Mouse (Mus musculus) MEL (cell line): ENCODE results near the gene Kat6b. TPM values are rescaled to one million over a fixed set of nuclear protein-coding genes. Genes with fewer than 3 reads are reported as not detected.

ENCODE experiments used
- DNase-seq: peaks from one replicate; pipeline ENCODE4 v3.0.0; 2011; ENCODE audit warnings: low read depth, low spot score
- H3K27ac ChIP-seq: 2 replicates; pipeline ENCODE4 v1.5.1; 2012; ENCODE audit warnings: low read depth, mild to moderate bottlenecking, control low read depth, low read length, moderate library complexity; ENCODE audit not compliant: control insufficient read depth
- H3K27me3 ChIP-seq, 2 experiments: fragments of 150-350 bp in 1 of 2; sonication (generic) in 1 of 2; 2 replicates each; pipeline ENCODE4 v1.6.1; 2012; ENCODE audit warnings: low read length in 2 of 2, mild to moderate bottlenecking in 2 of 2, improper control_type of control experiment in 1 of 2, moderate library complexity in 1 of 2; ENCODE audit not compliant: insufficient read depth in 2 of 2, control insufficient read depth in 1 of 2
- H3K36me3 ChIP-seq, 2 experiments: 2 replicates each; pipeline ENCODE4 v1.6.1; 2012 to 2014; ENCODE audit warnings: low read length in 2 of 2, improper control_type of control experiment in 1 of 2, inconsistent platforms in 1 of 2, mild to moderate bottlenecking in 1 of 2; ENCODE audit not compliant: insufficient read depth in 2 of 2, control insufficient read depth in 1 of 2
- H3K4me1 ChIP-seq, 2 experiments: fragments of 150-350 bp in 1 of 2; sonication (generic) in 1 of 2; 2 replicates each; pipeline ENCODE4 v1.6.1; 2012; ENCODE audit warnings: low read length in 2 of 2, improper control_type of control experiment in 1 of 2, mild to moderate bottlenecking in 1 of 2; ENCODE audit not compliant: insufficient read depth in 2 of 2, control insufficient read depth in 1 of 2
- H3K4me3 ChIP-seq, 2 experiments: fragments of 150-350 bp in 1 of 2; sonication (generic) in 1 of 2; 2 replicates each; pipeline ENCODE4 v1.5.1; 2012; ENCODE audit warnings: low read depth in 2 of 2, low read length in 2 of 2, mild to moderate bottlenecking in 2 of 2, moderate library complexity in 2 of 2, control low read depth in 1 of 2, improper control_type of control experiment in 1 of 2; ENCODE audit not compliant: control insufficient read depth in 1 of 2, insufficient read depth in 1 of 2
- H3K79me2 ChIP-seq: 2 replicates; pipeline ENCODE4 v1.6.1; 2012; ENCODE audit warnings: mild to moderate bottlenecking, low read length, moderate library complexity; ENCODE audit not compliant: control insufficient read depth, poor library complexity, insufficient read depth
- H3K9ac ChIP-seq: 2 replicates; pipeline ENCODE4 v1.6.1; 2012; ENCODE audit warnings: low read depth, mild to moderate bottlenecking, control low read depth, low read length, moderate library complexity; ENCODE audit not compliant: control insufficient read depth, poor library complexity, severe bottlenecking
- H3K9me3 ChIP-seq: fragments of 150-350 bp; sonication (generic); replicated peaks from 2 replicates; pipeline ENCODE4 v1.6.1; 2012; ENCODE audit warnings: mild to moderate bottlenecking, low read length, improper control_type of control experiment, moderate library complexity; ENCODE audit not compliant: insufficient read depth
- BHLHE40 ChIP-seq: IDR thresholded peaks from 2 replicates; pipeline ENCODE4 v1.6.1; 2012; ENCODE audit warnings: low read depth, mild to moderate bottlenecking, inconsistent platforms, low read length, improper control_type of control experiment, borderline replicate concordance
- CHD1 ChIP-seq: IDR thresholded peaks from 2 replicates; pipeline ENCODE4 v1.6.1; 2012; ENCODE audit warnings: low read depth, mild to moderate bottlenecking, inconsistent platforms, low read length, improper control_type of control experiment
- CHD2 ChIP-seq: IDR thresholded peaks from 2 replicates; pipeline ENCODE4 v1.6.1; 2011; ENCODE audit warnings: low read length, improper control_type of control experiment
- CTCF ChIP-seq, 3 experiments: IDR thresholded peaks in 2 of 3; conservative IDR thresholded peaks in 1 of 3; 2 replicates each; pipeline ENCODE4 v1.5.1; 2011 to 2012; ENCODE audit warnings: low read length in 3 of 3, low read depth in 2 of 3, mild to moderate bottlenecking in 2 of 3, improper control_type of control experiment in 1 of 3, inconsistent platforms in 1 of 3, mixed read lengths in 1 of 3, moderate library complexity in 1 of 3; ENCODE audit not compliant: control insufficient read depth in 1 of 3, insufficient read depth in 1 of 3, poor library complexity in 1 of 3, severe bottlenecking in 1 of 3
- E2F4 ChIP-seq: IDR thresholded peaks from 2 replicates; pipeline ENCODE4 v1.6.1; 2011; ENCODE audit warnings: low read depth, low read length, improper control_type of control experiment, borderline replicate concordance
- ELF1 ChIP-seq: IDR thresholded peaks from 2 replicates; pipeline ENCODE4 v1.6.1; 2014; ENCODE audit warnings: low read depth, mild to moderate bottlenecking, inconsistent platforms, low read length, improper control_type of control experiment, moderate library complexity
- EP300 ChIP-seq, 2 experiments: IDR thresholded peaks; 2 replicates each; pipeline ENCODE4 v1.6.1; 2011; ENCODE audit warnings: improper control_type of control experiment in 2 of 2, low read length in 2 of 2, low read depth in 1 of 2, mild to moderate bottlenecking in 1 of 2
- ETS1 ChIP-seq: IDR thresholded peaks from 2 replicates; pipeline ENCODE4 v1.6.1; 2012; ENCODE audit warnings: low read depth, mild to moderate bottlenecking, inconsistent platforms, low read length, improper control_type of control experiment, moderate library complexity
- GATA1 ChIP-seq: IDR thresholded peaks from 2 replicates; pipeline ENCODE4 v1.6.1; 2011; ENCODE audit warnings: low read depth, low read length, improper control_type of control experiment
- HCFC1 ChIP-seq: IDR thresholded peaks from 2 replicates; pipeline ENCODE4 v1.6.1; 2012; ENCODE audit warnings: low read depth, mild to moderate bottlenecking, inconsistent platforms, low read length, improper control_type of control experiment, moderate library complexity
- MAFK ChIP-seq: IDR thresholded peaks from 2 replicates; pipeline ENCODE4 v1.6.1; 2011; ENCODE audit warnings: low read depth, mild to moderate bottlenecking, low read length, improper control_type of control experiment, borderline replicate concordance
- MAZ ChIP-seq: IDR thresholded peaks from 2 replicates; pipeline ENCODE4 v1.6.1; 2012; ENCODE audit warnings: low read depth, mild to moderate bottlenecking, inconsistent platforms, low read length, improper control_type of control experiment
- MEF2A ChIP-seq: IDR thresholded peaks from 2 replicates; pipeline ENCODE4 v1.6.1; 2014; ENCODE audit warnings: low read depth, mild to moderate bottlenecking, inconsistent platforms, low read length, improper control_type of control experiment; ENCODE audit not compliant: poor library complexity, insufficient replicate concordance, severe bottlenecking; ENCODE audit errors: extremely low read depth
- MXI1 ChIP-seq: IDR thresholded peaks from 2 replicates; pipeline ENCODE4 v1.6.1; 2011; ENCODE audit warnings: mild to moderate bottlenecking, low read depth, low read length, improper control_type of control experiment
- MYB ChIP-seq: IDR thresholded peaks from 2 replicates; pipeline ENCODE4 v1.6.1; 2011; ENCODE audit warnings: mild to moderate bottlenecking, low read depth, low read length, improper control_type of control experiment
- MYC ChIP-seq: IDR thresholded peaks from 2 replicates; pipeline ENCODE4 v1.6.1; 2011; ENCODE audit warnings: low read depth, mild to moderate bottlenecking, low read length, improper control_type of control experiment, moderate library complexity
- NRF1 ChIP-seq: IDR thresholded peaks from 2 replicates; pipeline ENCODE4 v1.6.1; 2014; ENCODE audit warnings: low read depth, mild to moderate bottlenecking, inconsistent platforms, low read length, improper control_type of control experiment, moderate library complexity; ENCODE audit not compliant: poor library complexity, insufficient read depth, severe bottlenecking
- POLR2AphosphoS5 ChIP-seq: IDR thresholded peaks from 2 replicates; pipeline ENCODE4 v1.6.1; 2012; ENCODE audit warnings: low read depth, borderline replicate concordance, mild to moderate bottlenecking, inconsistent platforms, low read length, moderate library complexity, mixed read lengths
- TAL1 ChIP-seq: IDR thresholded peaks from 2 replicates; pipeline ENCODE4 v1.6.1; 2012; ENCODE audit warnings: mild to moderate bottlenecking, inconsistent platforms, low read length, moderate library complexity, mixed read lengths
- UBTF ChIP-seq: IDR thresholded peaks from 2 replicates; pipeline ENCODE4 v1.6.1; 2012; ENCODE audit warnings: low read depth, mild to moderate bottlenecking, inconsistent platforms, low read length, improper control_type of control experiment, moderate library complexity, borderline replicate concordance; ENCODE audit not compliant: insufficient read depth
- USF1 ChIP-seq: IDR thresholded peaks from 2 replicates; pipeline ENCODE4 v1.6.1; 2014; ENCODE audit warnings: low read depth, mild to moderate bottlenecking, inconsistent platforms, low read length, improper control_type of control experiment, moderate library complexity
- ZKSCAN1 ChIP-seq: IDR thresholded peaks from 2 replicates; pipeline ENCODE4 v1.6.1; 2012; ENCODE audit warnings: low read depth, mild to moderate bottlenecking, inconsistent platforms, low read length, improper control_type of control experiment, moderate library complexity
- ZMIZ1 ChIP-seq: IDR thresholded peaks from 2 replicates; pipeline ENCODE4 v1.6.1; 2012; ENCODE audit warnings: low read depth, mild to moderate bottlenecking, inconsistent platforms, low read length, improper control_type of control experiment, moderate library complexity
- ZNF384 ChIP-seq: IDR thresholded peaks from 2 replicates; pipeline ENCODE4 v1.6.1; 2012; ENCODE audit warnings: low read depth, mild to moderate bottlenecking, inconsistent platforms, low read length, improper control_type of control experiment
- polyA plus RNA-seq, 2 experiments: library from polyadenylated mRNA; stranded (reverse) in 1 of 2; unstranded in 1 of 2; fragments of >175 nt in 1 of 2; fragments of >200 nt in 1 of 2; gene quantifications; 2 replicates each; pipeline versions ENCODE4 v1.2.1 to v1.2.4; 2012; ENCODE audit warnings: low replicate concordance in 2 of 2, low read depth in 1 of 2; ENCODE audit not compliant: insufficient read length in 2 of 2, insufficient read depth in 1 of 2, missing spikeins in 1 of 2
- total RNA-seq: library from RNA; depleted of rRNA; stranded (reverse); fragments of 300-350 nt; gene quantifications from 2 replicates; pipeline ENCODE4 v1.2.3, GENCODE M21; 2012

Kat6b gene
- total and polyA plus RNA-seq, 3 experiments: 1.8 to 5.4 TPM; not detected in 1

- Histone ChIP-seq H3K36me3 (peaks cover 0 to 4% of the 10 kb centered on the region in 2 experiments; a peak in 2 of 4 replicates), H3K27ac (no peak overlapping the region), H3K9me3 (no peaks in the 10 kb centered on the region), H3K27me3 (no peaks in the 10 kb centered on the region), H3K9ac (no peak overlapping the region), H3K4me1 (peaks cover 0 to 6% of the 10 kb centered on the region in 2 experiments; a peak in 3 of 4 replicates), H3K79me2 (no peaks in the 10 kb centered on the region), H3K4me3 (no peak overlapping the region)
- DNase-seq: no peak
- TF ChIP-seq EP300 (IDR thresholded peaks at IDR 0.05; ENCODE audit: low read depth in 1 of 2, low read length in 2 of 2) (no peak), MYC (no peak), ZKSCAN1 (no peak), MYB (no peak), MAFK (no peak), MXI1 (no peak), TAL1 (no peak), MEF2A (no peak)
Measured at GRCm38 (mm10) chr14:21507046-21507445, 25.8 kb downstream of the Kat6b start.

GRCm38 (mm10) chr14:21509111-21509905 lies 28.1 kb downstream of the Kat6b start:
- no peaks in the 10 kb centered on the region for H3K79me2 ChIP-seq

GRCm38 (mm10) chr14:21511438-21511837 lies 30.2 kb downstream of the Kat6b start:
- no peaks in the 10 kb centered on the region for H3K36me3 ChIP-seq
- no peaks in the 10 kb centered on the region for H3K9me3 ChIP-seq
- H3K27me3 ChIP-seq: no peaks in the 10 kb centered on the region
- H3K9ac ChIP-seq: no peak overlapping the region
- no peak overlapping the region for H3K4me3 ChIP-seq
- no peak for DNase-seq
- H3K27ac ChIP-seq: no peak overlapping the region
- H3K79me2 ChIP-seq: no peaks in the 10 kb centered on the region
- H3K4me1 ChIP-seq: no peaks in the 10 kb centered on the region
- no peak for TF ChIP-seq GATA1
- no peak for TF ChIP-seq USF1
- TF ChIP-seq NRF1: no peak
- no peak for TF ChIP-seq TAL1
- no peak for TF ChIP-seq UBTF
- no peak for TF ChIP-seq HCFC1
- TF ChIP-seq ZMIZ1: no peak
- no peak for TF ChIP-seq E2F4
- no peak for TF ChIP-seq EP300 (IDR thresholded peaks at IDR 0.05; ENCODE audit: low read depth in 1 of 2, low read length in 2 of 2)
- no peak for TF ChIP-seq ZKSCAN1
- no peak for TF ChIP-seq POLR2AphosphoS5
- no peak for TF ChIP-seq CHD1
- no peak for TF ChIP-seq ELF1
- no peak for TF ChIP-seq ZNF384
- no peak for TF ChIP-seq CHD2
- no peak for TF ChIP-seq MYB
- no peak for TF ChIP-seq MYC
- no peak for TF ChIP-seq ETS1

More at GRCm38 (mm10) chr14:21509111-21509905, 28.1 kb downstream of the Kat6b start:
- Histone ChIP-seq H3K9ac (no peak overlapping the region), H3K4me3 (no peak overlapping the region), H3K9me3 (no peaks in the 10 kb centered on the region), H3K4me1 (peaks cover 0 to 6% of the 10 kb centered on the region in 2 experiments; a peak in 2 of 4 replicates), H3K27ac (no peak overlapping the region), H3K36me3 (peaks cover 0 to 4% of the 10 kb centered on the region in 2 experiments; a peak in 2 of 4 replicates), H3K27me3 (no peaks in the 10 kb centered on the region)
- no peak for TF ChIP-seq HCFC1
- TF ChIP-seq BHLHE40: no peak
- no peak for TF ChIP-seq CTCF (IDR thresholded peaks at IDR 0.05 in 2 of 3, conservative IDR thresholded peaks at IDR 0.05 in 1 of 3; ENCODE audit: control insufficient read depth in 1 of 3, insufficient read depth in 1 of 3, low read depth in 2 of 3, low read length in 3 of 3, poor library complexity in 1 of 3, severe bottlenecking in 1 of 3)
- TF ChIP-seq MAZ: no peak
- DNase-seq: no peak
